Mouse (Mus musculus): ENCODE data around the gene Homer2. TPM values are rescaled to one million over a fixed set of nuclear protein-coding genes. Genes with fewer than 3 reads are reported as not detected.

The Homer2 gene
- total RNA-seq (2015; ENCODE audit: low replicate concordance) (4.6 TPM in 1 of 2 replicates, not detected in the other), total RNA-seq (2017; ENCODE audit: low replicate concordance) (1.1 and 1.5 TPM in 2 replicates)

GRCm38 (mm10) chr7:81707471-81708140 is at the start of gene Homer2:
Gene Homer2 (minus strand): TSS chr7:81707527.
- ATAC-seq (replicated peaks; ENCODE audit: low FRiP score, poor library complexity, severe bottlenecking): no peak

GRCm38 (mm10) chr7:81747956-81748355 is 40.6 kb upstream of the Homer2 start:
- no peak for ATAC-seq (replicated peaks; ENCODE audit: low FRiP score, poor library complexity, severe bottlenecking)

GRCm38 (mm10) chr7:81744145-81744544 is 36.8 kb upstream of the Homer2 start:
- ATAC-seq (replicated peaks; ENCODE audit: low FRiP score, poor library complexity, severe bottlenecking): peak; percentile 42; the same call in 1 of the 2 replicates

- ATAC-seq (replicated peaks; ENCODE audit: low FRiP score, poor library complexity, severe bottlenecking): no peak
These were observed 32.7 kb upstream of the Homer2 start for GRCm38 (mm10) chr7:81740010-81740409.

- ATAC-seq (replicated peaks; ENCODE audit: low FRiP score, poor library complexity, severe bottlenecking): no peak
These were observed 31.5 kb upstream of the Homer2 start for GRCm38 (mm10) chr7:81738720-81739385.

GRCm38 (mm10) chr7:81735300-81736048 is 28.1 kb upstream of the Homer2 start:
- ATAC-seq (replicated peaks; ENCODE audit: low FRiP score, poor library complexity, severe bottlenecking): no peak

- no peak for ATAC-seq (replicated peaks; ENCODE audit: low FRiP score, poor library complexity, severe bottlenecking)
These were observed 25.1 kb upstream of the Homer2 start for GRCm38 (mm10) chr7:81732183-81733089.

GRCm38 (mm10) chr7:81731181-81731651 is 23.9 kb upstream of the Homer2 start:
- no peak for ATAC-seq (replicated peaks; ENCODE audit: low FRiP score, poor library complexity, severe bottlenecking)

GRCm38 (mm10) chr7:81729787-81730186 is 22.5 kb upstream of the Homer2 start:
- no peak for ATAC-seq (replicated peaks; ENCODE audit: low FRiP score, poor library complexity, severe bottlenecking)

GRCm38 (mm10) chr7:81727716-81728115 is 20.4 kb upstream of the Homer2 start:
- no peak for ATAC-seq (replicated peaks; ENCODE audit: low FRiP score, poor library complexity, severe bottlenecking)

GRCm38 (mm10) chr7:81726728-81727005 is 19.3 kb upstream of the Homer2 start:
- ATAC-seq (replicated peaks; ENCODE audit: low FRiP score, poor library complexity, severe bottlenecking): no peak

GRCm38 (mm10) chr7:81725986-81726727 is 18.8 kb upstream of the Homer2 start:
- no peak for ATAC-seq (replicated peaks; ENCODE audit: low FRiP score, poor library complexity, severe bottlenecking)

GRCm38 (mm10) chr7:81723851-81724250 is 16.5 kb upstream of the Homer2 start:
- no peak for ATAC-seq (replicated peaks; ENCODE audit: low FRiP score, poor library complexity, severe bottlenecking)

GRCm38 (mm10) chr7:81721271-81721670 is 13.9 kb upstream of the Homer2 start:
- no peak for ATAC-seq (replicated peaks; ENCODE audit: low FRiP score, poor library complexity, severe bottlenecking)

GRCm38 (mm10) chr7:81719216-81719661 is 11.9 kb upstream of the Homer2 start:
- ATAC-seq (replicated peaks; ENCODE audit: low FRiP score, poor library complexity, severe bottlenecking): peak; percentile 92

GRCm38 (mm10) chr7:81718657-81719056 is 11.3 kb upstream of the Homer2 start:
- ATAC-seq (replicated peaks; ENCODE audit: low FRiP score, poor library complexity, severe bottlenecking): no peak

- ATAC-seq (replicated peaks; ENCODE audit: low FRiP score, poor library complexity, severe bottlenecking): no peak
These were observed 2.8 kb upstream of the Homer2 start for GRCm38 (mm10) chr7:81710166-81710565.

- no peak for ATAC-seq (replicated peaks; ENCODE audit: low FRiP score, poor library complexity, severe bottlenecking)
These were observed 838 bp upstream of the Homer2 start for GRCm38 (mm10) chr7:81708165-81708564.
